Mouse (Mus musculus) hindbrain, embryonic 15.5 days (tissue): ENCODE data around the gene Ccnd3. TPM values are rescaled to one million over a fixed set of nuclear protein-coding genes. Genes with fewer than 3 reads are reported as not detected.
"Not testable (repeated sequence)": the region's sequence is repeated elsewhere in the genome, so short reads cannot be mapped to it uniquely, and the experiment has no call there.

ENCODE experiments used
- ATAC-seq: fragments of 200-750 bp; cut with Nextera tagmentation; 2 replicates; pipeline ENCODE4 v1.8.0; 2017; ENCODE audit warnings: low read depth, moderate number of reproducible peaks, moderate TSS enrichment; ENCODE audit not compliant: low FRiP score
- H3K27ac ChIP-seq: fragments of 300-500 bp; sonication (generic); replicated peaks from 2 replicates; pipeline ENCODE4 v1.5.1; 2015; ENCODE audit warnings: mild to moderate bottlenecking, inconsistent platforms
- H3K27me3 ChIP-seq: fragments of 300-500 bp; sonication (generic); 2 replicates; pipeline ENCODE4 v1.6.1; 2015; ENCODE audit warnings: control low read depth, inconsistent platforms
- H3K36me3 ChIP-seq: fragments of 300-500 bp; sonication (generic); 2 replicates; pipeline ENCODE4 v1.6.1; 2015; ENCODE audit warnings: control low read depth, inconsistent platforms
- H3K4me1 ChIP-seq: fragments of 300-500 bp; sonication (generic); replicated peaks from 2 replicates; pipeline ENCODE4 v1.6.1; 2015; ENCODE audit warnings: control low read depth, inconsistent platforms
- H3K4me2 ChIP-seq: fragments of 300-500 bp; sonication (generic); 2 replicates; pipeline ENCODE4 v1.6.1; 2015; ENCODE audit warnings: moderate library complexity, mild to moderate bottlenecking, inconsistent platforms
- H3K4me3 ChIP-seq: fragments of 300-500 bp; sonication (generic); 2 replicates; pipeline ENCODE4 v1.5.1; 2015; ENCODE audit warnings: mild to moderate bottlenecking, inconsistent platforms
- H3K9ac ChIP-seq: fragments of 300-500 bp; sonication (generic); 2 replicates; pipeline ENCODE4 v1.6.1; 2015; ENCODE audit warnings: inconsistent platforms
- H3K9me3 ChIP-seq: fragments of 300-500 bp; sonication (generic); 2 replicates; pipeline ENCODE4 v1.6.1; 2016; ENCODE audit warnings: control low read depth, inconsistent platforms
- WGBS: fragments of 180-500 bp; shearing (Covaris S2); methylation state at CpG from one replicate; pipeline ENCODE4 v1.1.7; 2015; 5-methylcytosine and 5-hydroxymethylcytosine counted together
- polyA plus RNA-seq: library from polyadenylated mRNA; unstranded; fragments of >200 nt; fragmentation: Nextera tagmentation; extraction: Ambion mirVana; gene quantifications from 2 replicates; pipeline ENCODE4 v1.2.1, GENCODE M21; 2015

Gene Ccnd3
- polyA plus RNA-seq, 1 experiment from 2014 or later = 91.0 TPM

GRCm38 (mm10) chr17:47484993-47485392 lies 19.9 kb upstream of the Ccnd3 start:
- H3K4me2 ChIP-seq = no peak overlapping the region
- 10% methylated on average over 3 of the region's 3 CpGs for WGBS
- no peak overlapping the region for H3K27ac ChIP-seq
- peaks cover 4% of the 10 kb centered on the region; the same call in 1 of the 2 replicates for H3K36me3 ChIP-seq
- no peak overlapping the region for H3K4me3 ChIP-seq
- no peaks in the 10 kb centered on the region for H3K27me3 ChIP-seq
- ATAC-seq = no peak
- H3K4me1 ChIP-seq = no peaks in the 10 kb centered on the region
- H3K9me3 ChIP-seq = no peaks in the 10 kb centered on the region
- no peak overlapping the region for H3K9ac ChIP-seq

- H3K36me3 ChIP-seq = peaks cover 4% of the 10 kb centered on the region; the same call in 1 of the 2 replicates
- H3K9ac ChIP-seq = no peak overlapping the region
- H3K4me2 ChIP-seq = no peak overlapping the region
- H3K9me3 ChIP-seq = no peaks in the 10 kb centered on the region
- no peaks in the 10 kb centered on the region for H3K27me3 ChIP-seq
- H3K4me3 ChIP-seq = no peak overlapping the region
- H3K27ac ChIP-seq = no peak overlapping the region
- ATAC-seq = no peak
- no peaks in the 10 kb centered on the region for H3K4me1 ChIP-seq
- 82% methylated on average over 3 of the region's 3 CpGs for WGBS
Observed at GRCm38 (mm10) chr17:47485791-47486190, 19.1 kb upstream of the Ccnd3 start.

GRCm38 (mm10) chr17:47490791-47491190 lies 14.1 kb upstream of the Ccnd3 start:
- Histone ChIP-seq H3K4me1 (no peaks in the 10 kb centered on the region), H3K4me3 (no peak overlapping the region), H3K36me3 (peaks cover 29% of the 10 kb centered on the region), H3K4me2 (no peak overlapping the region), H3K27me3 (no peaks in the 10 kb centered on the region), H3K9me3 (no peaks in the 10 kb centered on the region), H3K9ac (no peak overlapping the region), H3K27ac (no peak overlapping the region)
- WGBS = 84% methylated on average over 9 of the region's 9 CpGs
- ATAC-seq = no peak

DNA sequence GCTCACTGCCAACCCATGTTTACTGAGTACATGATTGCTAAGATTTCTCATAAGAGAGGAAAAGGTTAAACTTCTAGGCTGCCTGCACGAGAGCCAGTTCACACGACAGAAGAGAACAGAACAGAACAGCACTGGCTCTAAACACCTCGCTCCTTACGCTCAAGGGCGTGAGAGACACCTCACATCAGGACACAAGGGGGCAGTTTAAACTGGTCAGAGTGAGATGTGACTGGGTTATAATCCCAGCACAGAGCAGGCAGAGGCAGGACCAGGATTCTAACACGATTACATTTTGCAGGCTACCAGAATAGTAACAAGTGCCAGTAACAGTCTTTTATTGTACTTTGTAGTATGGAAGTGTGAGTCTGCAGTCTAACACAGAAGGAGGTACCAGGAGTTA lies 12.1 kb upstream of the Ccnd3 start:
- no peaks in the 10 kb centered on the region for H3K9me3 ChIP-seq
- no peak for ATAC-seq
- no peaks in the 10 kb centered on the region for H3K27me3 ChIP-seq
- H3K4me1 ChIP-seq = no peaks in the 10 kb centered on the region
- H3K4me3 ChIP-seq = no peak overlapping the region
- H3K9ac ChIP-seq = no peak overlapping the region
- peaks cover 43% of the 10 kb centered on the region for H3K36me3 ChIP-seq
- H3K27ac ChIP-seq = no peak overlapping the region
- no peak overlapping the region for H3K4me2 ChIP-seq
- WGBS = 86% methylated on average over 6 of the region's 6 CpGs

DNA sequence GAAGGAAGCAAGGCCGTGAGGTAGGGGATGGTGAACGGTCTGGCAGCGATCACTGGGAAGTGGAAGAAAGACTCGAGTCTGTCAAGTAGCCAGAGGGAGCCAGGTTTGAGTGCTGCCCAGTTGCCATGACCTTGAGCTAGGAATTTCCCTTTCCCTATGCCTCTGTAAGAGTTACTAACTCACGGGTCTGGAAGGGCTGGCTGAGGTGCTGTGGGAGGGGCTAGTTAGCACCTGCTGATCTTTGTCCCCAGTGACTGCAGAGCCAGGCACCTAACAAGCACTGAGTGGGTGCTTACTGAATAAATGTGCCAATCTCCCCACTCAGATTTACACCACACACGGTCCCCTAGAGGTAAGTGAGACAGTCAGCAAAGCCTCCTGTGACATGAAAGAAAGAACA lies 11.2 kb upstream of the Ccnd3 start:
- no peak overlapping the region for H3K4me2 ChIP-seq
- no peaks in the 10 kb centered on the region for H3K9me3 ChIP-seq
- WGBS = 89% methylated on average over 6 of the region's 6 CpGs
- no peak overlapping the region for H3K9ac ChIP-seq
- H3K4me3 ChIP-seq = no peak overlapping the region
- peaks cover 47% of the 10 kb centered on the region for H3K36me3 ChIP-seq
- H3K27ac ChIP-seq = no peak overlapping the region
- H3K4me1 ChIP-seq = no peaks in the 10 kb centered on the region
- ATAC-seq = no peak
- H3K27me3 ChIP-seq = no peaks in the 10 kb centered on the region

DNA sequence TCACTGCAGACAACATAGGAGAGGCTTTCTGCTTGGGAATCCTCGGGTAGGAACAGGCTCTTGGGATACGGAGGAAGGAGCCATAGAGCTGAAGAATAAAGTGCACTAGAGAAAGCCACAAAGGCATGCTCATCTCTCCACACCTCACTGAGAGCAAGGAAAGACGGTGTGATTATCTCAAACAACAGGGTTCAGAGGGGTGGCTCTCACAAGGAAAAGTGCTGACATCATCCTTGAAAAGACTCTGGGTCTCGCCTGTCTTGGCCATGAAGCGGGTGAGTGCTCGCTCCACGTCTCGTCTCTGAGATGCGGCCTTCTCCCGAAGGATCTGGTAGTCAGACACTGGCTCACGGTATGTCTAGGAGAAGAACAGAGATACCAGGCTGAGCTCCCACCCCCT lies 10.7 kb upstream of the Ccnd3 start:
- Histone ChIP-seq H3K36me3 (peaks cover 48% of the 10 kb centered on the region), H3K4me2 (no peak overlapping the region), H3K4me1 (no peaks in the 10 kb centered on the region), H3K9me3 (no peaks in the 10 kb centered on the region), H3K27me3 (no peaks in the 10 kb centered on the region), H3K27ac (no peak overlapping the region), H3K9ac (no peak overlapping the region), H3K4me3 (no peak overlapping the region)
- WGBS = 95% methylated on average over 11 of the region's 11 CpGs
- no peak for ATAC-seq

DNA sequence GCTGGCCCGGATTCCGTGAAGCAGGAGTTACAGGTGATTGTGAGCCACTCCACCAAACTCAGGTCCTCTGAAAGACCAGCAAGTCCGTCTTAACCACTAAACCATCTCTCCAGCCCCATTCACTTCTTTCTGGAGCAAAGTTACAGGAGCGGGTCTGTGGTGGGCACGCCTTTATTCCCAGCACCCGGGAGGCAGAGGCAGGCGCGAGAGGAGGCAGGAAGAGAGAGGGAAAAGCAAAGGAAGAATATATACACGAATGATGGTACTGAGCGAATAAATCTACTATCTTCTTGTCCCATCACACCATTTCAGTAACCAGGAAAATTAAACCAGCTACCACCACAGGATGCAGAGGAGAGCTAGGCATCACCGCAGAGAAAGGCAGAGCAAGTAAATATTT lies 3.3 kb upstream of the Ccnd3 start:
- ATAC-seq = no peak
- Histone ChIP-seq H3K9me3 (no peaks in the 10 kb centered on the region), H3K9ac (peak overlapping the region; percentile 82; the same call in 1 of the 2 replicates), H3K4me1 (peaks cover 22% of the 10 kb centered on the region), H3K4me2 (peak overlapping the region; percentile 91), H3K4me3 (peak overlapping the region; percentile 80), H3K27me3 (no peaks in the 10 kb centered on the region), H3K36me3 (peaks cover 19% of the 10 kb centered on the region), H3K27ac (no peak overlapping the region)
- WGBS = 9% methylated on average over 11 of the region's 11 CpGs

DNA sequence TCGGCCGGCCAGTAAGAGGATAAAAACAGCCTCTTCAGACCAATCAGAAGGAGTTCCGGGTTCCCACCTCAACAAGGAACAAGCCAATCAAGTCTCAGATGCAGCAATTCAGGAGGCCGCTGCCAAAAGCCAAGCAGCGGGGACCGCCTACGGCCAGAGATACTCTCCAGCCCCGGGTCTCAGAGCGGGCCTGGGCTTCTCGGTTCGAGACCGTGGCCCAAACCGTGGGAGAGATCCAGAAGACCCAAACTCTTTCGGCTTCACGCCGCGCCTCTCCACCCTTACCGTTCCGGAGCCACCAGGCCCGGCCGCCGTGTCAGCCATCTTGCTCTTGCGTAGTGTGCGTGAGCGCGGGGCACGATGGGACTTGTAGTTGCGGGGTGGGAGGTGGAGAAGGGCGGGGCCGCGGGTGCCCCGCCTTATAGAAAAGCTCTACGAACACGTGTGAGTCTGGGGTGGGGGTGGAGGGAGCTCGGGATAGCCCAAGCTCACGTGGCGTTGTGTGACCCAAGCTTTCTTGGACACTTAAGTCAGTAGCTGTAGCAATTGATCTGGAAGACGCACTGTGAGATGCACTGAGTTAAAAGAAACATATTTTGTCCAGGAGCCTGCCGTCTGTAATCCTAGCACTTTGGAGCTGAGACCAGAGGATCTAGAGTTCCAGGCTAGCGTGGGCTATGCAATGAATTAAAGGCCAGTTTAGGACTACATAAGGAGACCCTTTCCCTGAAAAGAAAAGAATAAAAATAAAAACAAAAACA lies 2.7 kb upstream of the Ccnd3 start, which contains the start of gene Taf8:
Taf8 (minus strand) TSS at position 347 of the 761 bp plus-strand sequence.
- H3K27me3 ChIP-seq = no peaks in the 10 kb centered on the region
- H3K4me2 ChIP-seq = peak within 1 kb of the TSS; percentile 91
- peaks cover 22% of the 10 kb centered on the region for H3K4me1 ChIP-seq
- H3K36me3 ChIP-seq = peaks cover 15% of the 10 kb centered on the region
- WGBS = 2% methylated on average over 40 of the region's 40 CpGs
- no peaks in the 10 kb centered on the region for H3K9me3 ChIP-seq
- peak within 1 kb of the TSS; percentile 80 for H3K4me3 ChIP-seq
- H3K27ac ChIP-seq = peak within 1 kb of the TSS; percentile 85
- ATAC-seq = peak; percentile 98
- H3K9ac ChIP-seq = peak within 1 kb of the TSS; percentile 82

- ATAC-seq, H3K9me3 ChIP-seq, H3K27me3 ChIP-seq, H3K9ac ChIP-seq, H3K27ac ChIP-seq: not testable (repeated sequence)
- 78% methylated on average over 6 of the region's 6 CpGs for WGBS
- Histone ChIP-seq H3K36me3 (peaks cover 11% of the 10 kb centered on the region), H3K4me2 (peak overlapping the region; percentile 91), H3K4me3 (peak overlapping the region; percentile 80), H3K4me1 (peaks cover 22% of the 10 kb centered on the region)
Observed at GRCm38 (mm10) chr17:47502707-47503045, 2.2 kb upstream of the Ccnd3 start.

- no peaks in the 10 kb centered on the region for H3K9me3 ChIP-seq
- H3K4me3 ChIP-seq = no peak overlapping the region
- no peaks in the 10 kb centered on the region for H3K27me3 ChIP-seq
- H3K4me2 ChIP-seq = no peak overlapping the region
- peaks cover 7% of the 10 kb centered on the region; the same call in 1 of the 2 replicates for H3K36me3 ChIP-seq
- peaks cover 22% of the 10 kb centered on the region for H3K4me1 ChIP-seq
- no peak for ATAC-seq
- H3K27ac ChIP-seq = no peak overlapping the region
- no peak overlapping the region for H3K9ac ChIP-seq
Observed at GRCm38 (mm10) chr17:47503689-47504088, 1.2 kb upstream of the Ccnd3 start.

- ATAC-seq = no peak
- no peak overlapping the region for H3K27ac ChIP-seq
- H3K27me3 ChIP-seq = no peaks in the 10 kb centered on the region
- H3K4me2 ChIP-seq = peak overlapping the region; percentile 74
- H3K4me3 ChIP-seq = no peak overlapping the region
- peaks cover 1% of the 10 kb centered on the region; the same call in 1 of the 2 replicates for H3K36me3 ChIP-seq
- H3K9me3 ChIP-seq = no peaks in the 10 kb centered on the region
- peaks cover 22% of the 10 kb centered on the region for H3K4me1 ChIP-seq
- 72% methylated on average over 5 of the region's 5 CpGs for WGBS
- no peak overlapping the region for H3K9ac ChIP-seq
Observed at GRCm38 (mm10) chr17:47504228-47504627, 623 bp upstream of the Ccnd3 start.

DNA sequence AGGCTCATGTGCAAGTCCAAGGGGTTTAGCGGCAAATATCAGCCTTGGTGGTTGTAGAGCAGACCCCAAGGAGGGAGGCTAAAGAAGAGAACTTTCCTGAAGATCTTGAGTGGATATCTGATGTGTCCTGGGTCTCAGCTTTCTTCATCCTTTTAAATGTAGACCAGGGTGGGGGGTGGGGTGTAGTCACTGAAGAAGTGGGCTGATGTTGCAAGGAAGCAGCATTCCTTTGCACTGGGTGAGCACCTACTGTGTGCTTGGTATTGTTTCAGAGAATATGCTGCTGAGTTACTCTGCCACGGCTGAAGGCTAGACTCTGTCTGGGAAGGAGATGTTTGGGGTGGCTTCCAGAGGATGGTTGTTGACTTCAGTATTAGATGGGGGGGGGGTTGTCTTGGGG lies 715 bp downstream of the Ccnd3 start:
- peak overlapping the region; percentile 74 for H3K4me2 ChIP-seq

DNA sequence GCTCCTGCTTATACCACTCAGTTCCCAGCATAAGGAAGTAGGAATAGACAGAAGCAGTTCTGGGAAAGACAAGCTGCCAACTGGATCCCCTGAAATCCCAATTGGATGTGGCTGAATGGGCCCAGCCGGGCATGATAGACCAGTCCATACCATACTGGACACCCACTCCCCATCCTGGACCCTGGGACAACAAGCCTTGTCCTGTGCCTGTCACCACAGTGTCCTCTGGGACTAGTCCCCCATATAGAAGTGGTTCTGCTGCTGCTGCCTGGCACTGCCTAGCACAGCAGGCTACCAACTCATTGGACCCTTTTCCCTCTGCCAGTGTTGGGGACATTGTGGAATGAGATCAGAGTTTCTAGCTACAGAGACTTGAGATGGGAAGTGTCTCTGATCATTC lies 1.2 kb downstream of the Ccnd3 start:
- Histone ChIP-seq H3K27ac (no peak overlapping the region), H3K9ac (no peak overlapping the region), H3K36me3 (no peaks in the 10 kb centered on the region), H3K4me2 (no peak overlapping the region), H3K4me3 (no peak overlapping the region), H3K27me3 (no peaks in the 10 kb centered on the region), H3K4me1 (peaks cover 21% of the 10 kb centered on the region), H3K9me3 (no peaks in the 10 kb centered on the region)
- no peak for ATAC-seq
- WGBS = 83% methylated on average over 1 of the region's 1 CpGs

More for the DNA sequence above, 715 bp downstream of the Ccnd3 start:
- no peak overlapping the region for H3K9ac ChIP-seq
- 61% methylated on average over 2 of the region's 2 CpGs for WGBS
- no peak for ATAC-seq
- H3K4me1 ChIP-seq = peaks cover 22% of the 10 kb centered on the region
- no peak overlapping the region for H3K4me3 ChIP-seq
- H3K27me3 ChIP-seq = no peaks in the 10 kb centered on the region
- no peaks in the 10 kb centered on the region for H3K36me3 ChIP-seq
- no peaks in the 10 kb centered on the region for H3K9me3 ChIP-seq
- H3K27ac ChIP-seq = no peak overlapping the region
